Mouse (Mus musculus): ENCODE data around the gene Nav3. TPM values are rescaled to one million over a fixed set of nuclear protein-coding genes. Genes with fewer than 3 reads are reported as not detected.
A peak's percentile ranks its signal among the peaks of the same experiment; 100 is the strongest.

Nav3 gene
- polyA plus RNA-seq, 1 experiment from 2014 or later, result 4.0 TPM

- no peak for DNase-seq (ENCODE audit: low spot score)
- Histone ChIP-seq H3K9me3 (ENCODE audit: control insufficient read depth, low read length) (no peaks in the 10 kb centered on the region), H3K9ac (ENCODE audit: low read length) (no peak overlapping the region), H3K27me3 (ENCODE audit: control insufficient read depth, insufficient read depth, low read length) (no peaks in the 10 kb centered on the region), H3K27ac (ENCODE audit: low read depth, low read length) (no peak overlapping the region), H3K36me3 (ENCODE audit: control insufficient read depth, insufficient read depth, low read length) (no peaks in the 10 kb centered on the region), H3K4me1 (replicated peaks; ENCODE audit: control insufficient read depth, insufficient read depth, low read length) (no peaks in the 10 kb centered on the region), H3K4me2 (ENCODE audit: low read depth, low read length, severe bottlenecking) (no peak overlapping the region), H3K4me3 (ENCODE audit: low read depth, low read length) (no peak overlapping the region)
- 37% methylated on average over 1 of the region's 1 CpGs for WGBS
- no peak for ATAC-seq (replicated peaks; ENCODE audit: low FRiP score)
Observed at GRCm38 (mm10) chr10:109802236-109802635, 653.8 kb downstream of the Nav3 start.

GRCm38 (mm10) chr10:109799246-109799645 lies 656.8 kb downstream of the Nav3 start:
- no peak overlapping the region for H3K27ac ChIP-seq (ENCODE audit: low read depth, low read length)
- 90% methylated on average over 6 of the region's 6 CpGs for WGBS
- H3K36me3 ChIP-seq (ENCODE audit: control insufficient read depth, insufficient read depth, low read length), result no peaks in the 10 kb centered on the region
- H3K9me3 ChIP-seq (ENCODE audit: control insufficient read depth, low read length), result no peaks in the 10 kb centered on the region
- H3K4me3 ChIP-seq (ENCODE audit: low read depth, low read length), result no peak overlapping the region
- ATAC-seq (replicated peaks; ENCODE audit: low FRiP score) (no peak), DNase-seq (ENCODE audit: low spot score) (no peak)
- H3K4me2 ChIP-seq (ENCODE audit: low read depth, low read length, severe bottlenecking), result no peak overlapping the region
- no peaks in the 10 kb centered on the region for H3K4me1 ChIP-seq (replicated peaks; ENCODE audit: control insufficient read depth, insufficient read depth, low read length)
- H3K27me3 ChIP-seq (ENCODE audit: control insufficient read depth, insufficient read depth, low read length), result no peaks in the 10 kb centered on the region
- H3K9ac ChIP-seq (ENCODE audit: low read length), result no peak overlapping the region

DNA sequence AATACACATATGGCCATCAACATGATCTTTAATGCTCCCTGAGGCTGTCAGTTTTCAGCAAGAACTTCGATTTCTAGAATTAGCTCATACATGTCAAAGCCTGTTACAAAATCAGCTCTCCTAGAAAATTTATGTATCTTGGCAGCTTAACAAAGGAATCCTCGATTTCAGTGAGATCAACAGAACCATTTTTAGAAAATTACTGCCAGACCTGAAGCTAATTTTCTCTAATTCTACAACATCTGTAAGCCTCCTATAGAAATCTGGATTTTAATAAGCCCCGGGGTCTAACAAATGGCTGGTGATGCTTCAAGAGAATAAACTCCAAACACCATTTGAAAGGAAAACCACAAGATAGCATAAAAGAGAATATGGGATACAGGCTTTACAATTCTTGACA lies 659.0 kb downstream of the Nav3 start:
- WGBS, result 83% methylated on average over 3 of the region's 3 CpGs
- H3K27me3 ChIP-seq (ENCODE audit: control insufficient read depth, insufficient read depth, low read length), result no peaks in the 10 kb centered on the region
- DNase-seq (ENCODE audit: low spot score), result no peak

DNA sequence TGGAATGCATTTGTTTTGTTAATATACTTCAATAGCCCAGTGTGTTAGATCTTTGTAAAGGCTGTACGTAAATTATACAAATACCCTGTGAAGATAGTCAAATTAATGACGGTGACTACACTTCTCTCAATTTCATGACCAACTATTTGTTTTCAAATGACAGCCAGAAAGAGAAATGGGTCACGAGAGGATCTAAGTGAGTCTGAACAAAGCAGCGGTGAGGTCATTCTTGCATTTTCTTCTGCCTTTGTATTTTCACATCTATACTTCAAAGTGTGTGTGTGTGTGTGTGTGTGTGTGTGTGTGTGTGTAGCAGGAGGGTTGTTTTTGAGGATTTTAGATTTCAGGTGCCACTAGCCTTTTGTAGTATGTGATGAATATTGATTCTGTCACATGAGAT lies 662.5 kb downstream of the Nav3 start:
- Histone ChIP-seq H3K4me3 (ENCODE audit: low read depth, low read length) (no peak overlapping the region), H3K4me1 (replicated peaks; ENCODE audit: control insufficient read depth, insufficient read depth, low read length) (no peaks in the 10 kb centered on the region), H3K9ac (ENCODE audit: low read length) (no peak overlapping the region), H3K36me3 (ENCODE audit: control insufficient read depth, insufficient read depth, low read length) (no peaks in the 10 kb centered on the region), H3K4me2 (ENCODE audit: low read depth, low read length, severe bottlenecking) (no peak overlapping the region), H3K9me3 (ENCODE audit: control insufficient read depth, low read length) (no peaks in the 10 kb centered on the region), H3K27ac (ENCODE audit: low read depth, low read length) (no peak overlapping the region), H3K27me3 (ENCODE audit: control insufficient read depth, insufficient read depth, low read length) (no peaks in the 10 kb centered on the region)
- WGBS, result 66% methylated on average over 4 of the region's 4 CpGs
- no peak for DNase-seq (ENCODE audit: low spot score)
- ATAC-seq (replicated peaks; ENCODE audit: low FRiP score), result no peak

More for the DNA sequence above, 659.0 kb downstream of the Nav3 start:
- Histone ChIP-seq H3K9me3 (ENCODE audit: control insufficient read depth, low read length) (no peaks in the 10 kb centered on the region), H3K36me3 (ENCODE audit: control insufficient read depth, insufficient read depth, low read length) (no peaks in the 10 kb centered on the region), H3K9ac (ENCODE audit: low read length) (no peak overlapping the region), H3K27ac (ENCODE audit: low read depth, low read length) (no peak overlapping the region), H3K4me3 (ENCODE audit: low read depth, low read length) (no peak overlapping the region), H3K4me2 (ENCODE audit: low read depth, low read length, severe bottlenecking) (no peak overlapping the region), H3K4me1 (replicated peaks; ENCODE audit: control insufficient read depth, insufficient read depth, low read length) (no peaks in the 10 kb centered on the region)
- ATAC-seq (replicated peaks; ENCODE audit: low FRiP score), result no peak

DNA sequence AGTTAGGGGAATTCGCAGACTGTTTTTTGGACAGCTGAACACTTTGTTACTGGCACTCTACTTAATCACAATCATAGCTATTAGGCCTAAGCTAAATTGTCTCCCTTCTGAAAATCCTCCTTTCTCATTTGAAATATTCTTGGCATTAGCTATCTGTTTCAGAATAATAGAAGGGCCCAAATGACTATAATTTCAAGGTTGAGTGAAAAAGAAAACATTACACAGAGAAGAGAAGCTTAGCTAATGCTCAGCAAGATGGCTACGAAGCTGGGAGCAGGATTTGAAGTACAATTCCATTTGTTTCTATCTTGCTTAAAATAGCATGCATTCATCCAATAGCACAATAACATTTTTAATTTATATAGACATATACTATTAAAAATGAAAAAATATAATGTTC lies 667.3 kb downstream of the Nav3 start:
- 76% methylated on average over 2 of the region's 2 CpGs for WGBS
- Histone ChIP-seq H3K4me2 (ENCODE audit: low read depth, low read length, severe bottlenecking) (no peak overlapping the region), H3K4me1 (replicated peaks; ENCODE audit: control insufficient read depth, insufficient read depth, low read length) (no peaks in the 10 kb centered on the region), H3K9ac (ENCODE audit: low read length) (no peak overlapping the region), H3K36me3 (ENCODE audit: control insufficient read depth, insufficient read depth, low read length) (no peaks in the 10 kb centered on the region), H3K27me3 (ENCODE audit: control insufficient read depth, insufficient read depth, low read length) (no peaks in the 10 kb centered on the region), H3K9me3 (ENCODE audit: control insufficient read depth, low read length) (no peaks in the 10 kb centered on the region), H3K27ac (ENCODE audit: low read depth, low read length) (no peak overlapping the region), H3K4me3 (ENCODE audit: low read depth, low read length) (no peak overlapping the region)
- ATAC-seq (replicated peaks; ENCODE audit: low FRiP score), result no peak
- DNase-seq (ENCODE audit: low spot score), result no peak

DNA sequence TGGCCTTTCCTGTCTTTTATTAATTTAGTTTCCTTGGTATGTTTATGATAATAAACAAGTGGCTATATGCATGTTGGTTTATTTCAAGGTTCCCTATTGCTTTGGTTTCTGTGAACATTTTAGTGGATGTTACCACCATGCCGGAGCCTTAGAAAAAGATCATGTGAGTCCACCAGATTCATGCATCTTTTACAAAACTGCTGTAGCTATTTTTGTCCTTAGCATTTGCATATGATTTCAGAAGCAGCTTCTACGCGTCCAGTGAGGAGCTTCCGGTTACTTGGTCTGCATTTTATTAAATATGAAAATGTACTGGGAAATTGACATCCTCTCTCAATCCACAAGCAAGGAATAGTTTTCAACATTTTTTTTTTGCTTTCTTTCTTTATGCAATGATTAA lies 676.9 kb downstream of the Nav3 start:
- H3K27ac ChIP-seq (ENCODE audit: low read depth, low read length), result no peak overlapping the region
- H3K4me2 ChIP-seq (ENCODE audit: low read depth, low read length, severe bottlenecking), result no peak overlapping the region
- no peaks in the 10 kb centered on the region for H3K9me3 ChIP-seq (ENCODE audit: control insufficient read depth, low read length)
- ATAC-seq (replicated peaks; ENCODE audit: low FRiP score) (no peak), DNase-seq (ENCODE audit: low spot score) (no peak)
- no peak overlapping the region for H3K4me3 ChIP-seq (ENCODE audit: low read depth, low read length)
- no peaks in the 10 kb centered on the region for H3K4me1 ChIP-seq (replicated peaks; ENCODE audit: control insufficient read depth, insufficient read depth, low read length)
- H3K9ac ChIP-seq (ENCODE audit: low read length), result no peak overlapping the region
- H3K36me3 ChIP-seq (ENCODE audit: control insufficient read depth, insufficient read depth, low read length), result no peaks in the 10 kb centered on the region
- 94% methylated on average over 4 of the region's 4 CpGs for WGBS
- no peaks in the 10 kb centered on the region for H3K27me3 ChIP-seq (ENCODE audit: control insufficient read depth, insufficient read depth, low read length)

- Histone ChIP-seq H3K27ac (ENCODE audit: low read depth, low read length) (no peak overlapping the region), H3K9me3 (ENCODE audit: control insufficient read depth, low read length) (no peaks in the 10 kb centered on the region), H3K36me3 (ENCODE audit: control insufficient read depth, insufficient read depth, low read length) (no peaks in the 10 kb centered on the region), H3K4me1 (replicated peaks; ENCODE audit: control insufficient read depth, insufficient read depth, low read length) (no peaks in the 10 kb centered on the region), H3K27me3 (ENCODE audit: control insufficient read depth, insufficient read depth, low read length) (no peaks in the 10 kb centered on the region), H3K4me2 (ENCODE audit: low read depth, low read length, severe bottlenecking) (no peak overlapping the region), H3K4me3 (ENCODE audit: low read depth, low read length) (no peak overlapping the region), H3K9ac (ENCODE audit: low read length) (no peak overlapping the region)
- ATAC-seq (replicated peaks; ENCODE audit: low FRiP score) (no peak), DNase-seq (ENCODE audit: low spot score) (no peak)
- 89% methylated on average over 8 of the region's 8 CpGs for WGBS
Observed at GRCm38 (mm10) chr10:109769092-109769491, 686.9 kb downstream of the Nav3 start.

- ATAC-seq (replicated peaks; ENCODE audit: low FRiP score) (no peak), DNase-seq (ENCODE audit: low spot score) (peak; percentile 69)
- Histone ChIP-seq H3K9me3 (ENCODE audit: control insufficient read depth, low read length) (no peaks in the 10 kb centered on the region), H3K9ac (ENCODE audit: low read length) (no peak overlapping the region), H3K36me3 (ENCODE audit: control insufficient read depth, insufficient read depth, low read length) (no peaks in the 10 kb centered on the region), H3K27me3 (ENCODE audit: control insufficient read depth, insufficient read depth, low read length) (no peaks in the 10 kb centered on the region), H3K4me3 (ENCODE audit: low read depth, low read length) (no peak overlapping the region), H3K4me2 (ENCODE audit: low read depth, low read length, severe bottlenecking) (no peak overlapping the region), H3K4me1 (replicated peaks; ENCODE audit: control insufficient read depth, insufficient read depth, low read length) (no peaks in the 10 kb centered on the region), H3K27ac (ENCODE audit: low read depth, low read length) (no peak overlapping the region)
- WGBS, result 2% methylated on average over 2 of the region's 2 CpGs
Observed at GRCm38 (mm10) chr10:109765650-109766049, 690.4 kb downstream of the Nav3 start.

DNA sequence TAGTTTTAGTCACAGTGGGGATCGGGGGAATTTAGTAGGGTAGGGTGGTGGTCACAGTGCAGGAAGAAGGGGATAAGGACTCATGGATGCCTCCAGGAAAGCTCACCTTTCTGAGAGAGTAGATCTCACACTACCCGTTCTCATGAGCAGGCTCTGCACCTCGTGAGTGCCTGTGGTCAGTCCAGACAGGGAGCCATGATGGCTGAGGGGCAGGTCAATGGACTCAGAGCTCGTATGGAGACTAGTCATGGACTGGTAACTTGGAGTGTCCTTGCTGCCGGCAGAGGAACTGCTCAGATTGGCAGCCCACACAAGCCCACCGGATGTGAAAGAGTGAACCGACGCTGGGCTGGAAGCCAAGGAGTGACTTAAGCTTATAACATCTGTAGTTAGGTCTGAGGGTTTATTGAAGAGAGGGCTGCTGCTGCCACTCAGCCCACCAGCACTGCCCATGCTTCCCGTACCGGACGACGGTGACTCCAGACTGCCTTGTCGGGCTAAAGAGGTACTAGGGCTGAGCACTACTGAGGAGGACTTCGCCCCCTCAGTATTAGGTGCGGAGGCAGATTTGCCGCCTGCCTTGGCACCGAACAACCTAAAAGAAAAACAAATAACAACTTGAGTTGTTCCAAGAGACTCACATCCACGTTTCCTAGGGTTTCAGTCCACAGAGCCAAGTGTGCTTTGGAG lies 691.4 kb downstream of the Nav3 start:
- no peak for DNase-seq (ENCODE audit: low spot score)
- 87% methylated on average over 18 of the region's 18 CpGs for WGBS
- 0 out of 2 replicates have a peak, but pooled peaks have one; percentile 16 for ATAC-seq (replicated peaks; ENCODE audit: low FRiP score)
- Histone ChIP-seq H3K4me3 (ENCODE audit: low read depth, low read length) (no peak overlapping the region), H3K27ac (ENCODE audit: low read depth, low read length) (no peak overlapping the region), H3K4me1 (replicated peaks; ENCODE audit: control insufficient read depth, insufficient read depth, low read length) (no peaks in the 10 kb centered on the region), H3K4me2 (ENCODE audit: low read depth, low read length, severe bottlenecking) (no peak overlapping the region), H3K27me3 (ENCODE audit: control insufficient read depth, insufficient read depth, low read length) (no peaks in the 10 kb centered on the region), H3K9ac (ENCODE audit: low read length) (no peak overlapping the region), H3K9me3 (ENCODE audit: control insufficient read depth, low read length) (no peaks in the 10 kb centered on the region), H3K36me3 (ENCODE audit: control insufficient read depth, insufficient read depth, low read length) (no peaks in the 10 kb centered on the region)

Data from forebrain, embryonic 11.5 days (tissue).